Mouse (Mus musculus): ENCODE results near the gene Cwc25.
A peak's percentile ranks its signal among the peaks of the same experiment; 100 is the strongest.

The Cwc25 gene

DNA sequence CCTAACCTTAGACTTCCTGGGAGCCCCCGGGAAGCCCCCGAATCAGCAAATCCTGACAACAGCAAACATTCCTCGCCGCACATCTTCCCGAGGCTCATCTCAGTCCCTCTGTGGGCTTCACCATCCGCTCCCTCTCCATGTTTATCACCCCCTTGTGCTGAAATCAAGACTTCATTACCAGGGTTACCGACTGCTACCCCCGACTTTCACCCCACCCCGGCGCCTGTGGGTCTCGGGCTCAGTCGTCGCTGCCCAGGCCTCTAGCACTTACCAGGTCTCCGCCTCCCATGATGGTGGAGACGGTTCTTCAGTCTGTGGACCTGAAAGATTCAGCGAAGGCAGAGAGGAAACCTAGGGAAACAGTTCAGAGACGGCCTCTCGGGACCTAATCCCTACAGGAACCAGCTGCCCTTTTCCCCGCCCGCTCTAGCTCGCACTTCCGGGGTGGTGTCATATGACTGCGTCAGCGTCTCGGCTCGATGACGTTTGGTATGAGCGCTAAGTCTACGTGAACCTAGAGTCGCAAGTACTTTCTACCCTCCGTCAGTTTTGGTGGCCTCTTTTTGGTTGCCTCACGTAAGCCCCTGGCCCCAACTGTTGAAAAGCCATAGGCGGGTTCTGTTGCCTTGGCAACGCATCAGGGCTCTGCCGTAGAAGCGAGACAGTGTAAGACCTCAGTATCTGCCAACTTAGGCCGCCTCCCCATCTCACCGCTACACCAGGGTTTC, at the start of gene Cwc25:
Cwc25 (minus strand) TSS at position 403 of the 728 bp plus-strand sequence.
- peak; percentile 89 to 90 for DNase-seq (ENCODE audit: low spot score in 2 of 2)

DNA sequence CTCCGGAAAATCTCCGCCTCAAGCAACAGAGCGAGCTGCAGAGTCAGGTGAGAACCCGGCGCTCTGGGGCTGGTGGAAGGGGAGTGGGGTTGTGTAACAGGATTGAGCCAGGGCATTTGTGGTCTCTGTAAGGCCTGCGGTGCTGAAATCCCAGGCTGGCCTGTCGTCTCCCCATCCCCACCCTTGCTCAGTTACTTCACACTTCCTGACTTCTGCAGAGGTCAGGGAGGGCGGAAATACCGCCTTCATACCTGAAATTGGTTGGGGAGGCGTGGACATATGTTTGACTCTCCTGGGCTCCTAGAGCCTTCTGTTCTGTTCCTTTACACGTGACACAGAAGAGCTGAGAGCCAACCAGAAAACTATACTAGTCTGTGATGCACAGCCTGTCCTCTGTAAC, 49.4 kb upstream of the Cwc25 start:
- no peak for DNase-seq (ENCODE audit: low spot score in 2 of 2)

DNA sequence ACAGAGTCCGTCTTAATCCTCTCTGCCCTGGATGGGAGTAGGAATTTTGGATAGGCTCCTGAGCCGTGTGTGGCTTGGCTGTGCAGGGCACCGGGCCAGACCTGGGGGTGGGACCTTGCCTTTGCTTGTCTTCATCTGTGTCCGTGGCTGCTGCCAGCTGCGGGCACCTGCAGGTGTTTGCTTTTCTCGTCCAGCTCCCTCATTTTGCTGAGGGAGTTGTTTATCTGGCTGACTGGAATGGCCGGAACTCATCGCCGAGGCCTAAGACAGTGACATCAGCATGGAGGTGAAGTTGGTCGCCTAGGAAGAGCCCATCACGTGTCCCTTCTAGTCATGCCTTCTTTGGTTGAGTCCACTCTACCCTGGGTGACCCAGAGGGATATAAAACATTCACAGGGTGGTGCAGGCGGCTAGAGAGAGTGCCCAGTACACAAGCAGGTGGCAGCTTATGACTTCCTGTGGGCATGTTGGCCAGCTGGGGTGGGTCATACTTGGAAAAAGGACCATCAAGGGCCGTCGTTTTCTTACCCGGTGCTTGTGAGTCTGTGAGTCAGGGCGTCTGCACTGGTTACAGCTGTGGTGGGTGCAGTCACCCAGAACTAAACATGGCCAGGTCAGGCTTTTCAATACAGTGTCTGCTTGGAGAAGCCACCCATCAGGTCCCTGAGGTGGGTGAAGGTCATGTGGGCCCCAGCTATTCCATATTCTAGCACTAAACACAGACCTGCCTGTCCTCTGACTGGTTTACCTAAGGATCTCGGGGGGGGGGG, 47.6 kb upstream of the Cwc25 start:
- no peak for DNase-seq (ENCODE audit: low spot score in 2 of 2)

DNA sequence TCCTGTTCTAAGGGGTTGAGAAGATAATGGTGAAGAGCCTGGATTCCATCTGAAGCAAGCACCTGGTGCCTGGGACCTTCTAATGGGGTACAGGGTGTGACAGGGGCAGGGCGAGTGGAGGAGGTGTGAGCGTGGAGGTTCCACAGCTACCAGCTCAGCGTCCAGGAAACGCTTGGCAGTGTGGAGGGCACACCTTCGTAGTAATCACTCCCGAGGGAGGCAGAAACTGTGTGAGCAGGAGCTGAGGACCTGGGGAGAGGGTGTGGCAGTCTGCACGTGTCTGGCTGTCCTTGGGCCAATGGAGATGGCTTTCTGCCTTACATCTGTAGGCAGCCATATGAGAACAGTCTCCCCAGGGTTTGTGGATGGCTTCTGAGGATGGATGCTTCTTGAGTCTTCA, 46.7 kb upstream of the Cwc25 start:
- DNase-seq (ENCODE audit: low spot score in 2 of 2): no peak

DNA sequence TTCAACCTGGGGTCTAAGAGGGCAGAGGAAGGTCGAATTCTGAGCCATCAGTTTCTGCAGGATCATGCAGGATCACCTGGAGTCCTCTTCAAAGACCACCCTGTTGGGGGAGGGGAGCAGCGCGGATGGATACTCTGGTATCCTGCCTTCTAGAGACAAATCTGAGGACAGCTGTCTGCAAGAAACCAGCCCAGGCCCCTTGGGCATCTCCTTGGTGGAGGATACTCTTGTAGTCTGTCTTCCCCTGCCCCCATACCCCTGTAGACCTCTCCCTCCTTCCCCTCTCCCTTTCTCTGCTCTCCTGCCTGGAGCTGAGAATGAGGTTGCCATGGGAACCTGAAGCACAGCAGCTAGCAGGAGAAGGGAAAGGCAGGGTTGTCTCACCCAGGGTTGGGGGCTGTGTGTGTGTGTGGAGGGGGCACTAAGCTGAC, 46.1 kb upstream of the Cwc25 start:
- no peak for DNase-seq (ENCODE audit: low spot score in 2 of 2)

DNA sequence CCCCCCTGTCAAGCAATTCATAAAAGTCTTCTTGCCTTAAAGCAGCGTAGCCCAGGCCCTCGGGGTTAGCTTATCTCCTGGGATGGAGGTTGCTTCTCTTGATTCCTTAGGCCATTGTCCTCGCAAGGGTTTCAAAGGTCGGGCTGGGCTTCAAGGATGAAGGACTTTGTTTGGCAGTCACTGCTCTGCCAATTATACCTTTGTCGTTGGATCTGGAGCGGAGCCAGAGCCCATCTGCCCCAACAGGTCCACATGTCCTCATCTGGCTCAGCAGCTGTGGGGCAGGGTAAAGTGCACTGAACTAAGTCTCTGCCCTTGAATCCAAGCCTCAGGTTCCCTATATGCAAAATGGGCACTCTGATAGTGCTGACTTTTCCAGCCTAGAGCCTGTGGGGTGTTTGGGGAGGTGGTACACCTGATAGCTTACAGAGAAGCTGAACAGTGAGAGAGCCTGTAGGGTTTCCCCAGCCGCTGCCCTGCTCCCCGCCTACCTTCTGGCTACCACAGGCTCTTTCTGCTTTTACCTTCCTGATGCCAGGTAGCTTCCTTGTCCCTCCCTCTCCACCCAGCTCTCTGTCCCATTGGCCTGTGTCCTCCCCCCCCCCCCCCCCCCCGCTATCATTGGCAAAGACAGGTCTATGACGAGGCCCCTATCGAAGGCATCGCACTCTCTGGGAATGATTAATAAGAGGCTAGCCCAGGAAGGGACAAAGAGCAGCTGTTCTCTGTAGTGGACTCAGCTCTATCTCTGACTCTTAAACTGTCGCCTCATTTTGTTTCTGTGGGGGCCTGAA, 45.4 kb upstream of the Cwc25 start:
- no peak for DNase-seq (ENCODE audit: low spot score in 2 of 2)

DNA sequence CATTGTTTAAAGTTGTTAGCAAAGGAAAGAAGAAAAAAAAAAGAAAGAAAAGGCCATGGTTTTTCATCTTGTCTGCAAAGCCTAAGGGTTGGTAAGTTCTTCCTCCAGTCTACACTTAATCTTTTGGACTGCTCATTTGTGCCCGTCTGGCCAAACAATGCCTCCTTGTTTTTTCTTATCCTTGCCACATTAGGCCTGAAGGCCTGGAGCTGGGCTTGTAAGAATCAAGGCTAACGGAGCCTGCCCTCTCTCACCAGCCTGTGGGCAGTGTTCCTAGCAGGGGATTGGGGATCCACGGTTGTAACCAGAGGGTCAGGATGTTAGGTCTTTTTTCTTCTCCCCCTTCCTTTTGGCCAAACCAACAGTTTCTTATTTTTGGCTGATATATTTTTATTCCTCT, 44.6 kb upstream of the Cwc25 start:
- no peak for DNase-seq (ENCODE audit: low spot score in 2 of 2)

DNA sequence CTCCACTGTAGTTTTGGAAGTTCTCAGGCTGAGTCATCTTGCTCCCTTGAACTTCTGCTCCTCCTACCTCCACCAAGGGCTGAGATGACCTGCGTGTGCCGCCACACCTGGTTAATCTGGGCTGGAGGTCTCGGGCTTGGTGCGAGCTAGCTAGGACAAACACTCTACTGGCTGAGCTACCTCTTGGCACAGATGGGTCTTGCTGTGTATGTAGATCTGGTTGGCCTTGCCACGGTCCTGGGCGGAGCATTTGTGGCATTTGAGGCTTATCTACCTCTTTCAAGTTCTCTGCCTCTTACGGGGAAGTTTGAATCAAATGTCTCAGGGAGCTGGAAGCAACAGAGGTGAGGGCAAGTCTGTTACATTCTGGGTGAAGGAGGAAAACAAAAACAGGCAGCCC, 44.0 kb upstream of the Cwc25 start:
- no peak for DNase-seq (ENCODE audit: low spot score in 2 of 2)

DNA sequence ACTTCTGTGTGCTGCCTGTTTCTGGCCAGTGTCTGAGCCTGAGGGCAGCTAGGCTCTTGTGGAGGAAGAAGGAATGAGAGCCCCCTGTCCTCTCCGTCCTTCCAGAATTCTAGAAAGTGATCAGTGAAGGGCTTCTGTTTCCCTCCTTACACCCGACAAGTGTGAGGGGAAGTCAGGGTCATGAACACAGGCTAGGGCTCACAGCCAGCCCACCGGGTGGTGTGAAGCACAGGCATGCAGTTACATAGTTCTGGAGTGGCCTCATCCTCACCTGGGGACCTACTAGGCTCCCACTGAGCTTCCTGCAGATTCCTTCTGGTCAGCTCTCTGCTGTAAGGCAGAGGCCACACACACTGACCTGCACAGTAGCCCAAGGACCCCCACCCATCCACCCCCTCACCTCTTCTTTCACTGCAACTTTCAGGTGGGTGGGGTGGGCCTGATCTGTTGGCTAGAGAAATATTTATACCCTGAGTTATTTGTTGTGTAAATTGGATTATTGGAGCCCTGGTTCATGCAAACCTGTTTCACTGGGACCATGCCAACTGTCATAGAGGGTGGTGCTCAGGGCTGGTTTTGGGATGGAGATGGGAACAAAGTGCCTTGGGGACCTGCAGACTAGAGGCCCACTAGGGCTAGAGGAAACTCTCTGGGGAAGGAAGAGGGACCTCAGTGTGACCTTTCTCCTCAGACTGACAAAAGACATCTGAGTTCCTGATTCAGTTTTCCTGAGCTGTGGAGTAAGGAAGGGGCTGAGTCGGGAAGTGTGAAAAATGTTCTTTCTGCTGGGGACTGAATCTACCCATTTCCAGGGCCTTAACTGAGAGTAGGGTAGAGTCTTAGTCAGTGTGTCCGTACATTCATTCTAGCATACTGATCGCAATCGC, 43.1 kb upstream of the Cwc25 start:
- no peak for DNase-seq (ENCODE audit: low spot score in 2 of 2)

DNA sequence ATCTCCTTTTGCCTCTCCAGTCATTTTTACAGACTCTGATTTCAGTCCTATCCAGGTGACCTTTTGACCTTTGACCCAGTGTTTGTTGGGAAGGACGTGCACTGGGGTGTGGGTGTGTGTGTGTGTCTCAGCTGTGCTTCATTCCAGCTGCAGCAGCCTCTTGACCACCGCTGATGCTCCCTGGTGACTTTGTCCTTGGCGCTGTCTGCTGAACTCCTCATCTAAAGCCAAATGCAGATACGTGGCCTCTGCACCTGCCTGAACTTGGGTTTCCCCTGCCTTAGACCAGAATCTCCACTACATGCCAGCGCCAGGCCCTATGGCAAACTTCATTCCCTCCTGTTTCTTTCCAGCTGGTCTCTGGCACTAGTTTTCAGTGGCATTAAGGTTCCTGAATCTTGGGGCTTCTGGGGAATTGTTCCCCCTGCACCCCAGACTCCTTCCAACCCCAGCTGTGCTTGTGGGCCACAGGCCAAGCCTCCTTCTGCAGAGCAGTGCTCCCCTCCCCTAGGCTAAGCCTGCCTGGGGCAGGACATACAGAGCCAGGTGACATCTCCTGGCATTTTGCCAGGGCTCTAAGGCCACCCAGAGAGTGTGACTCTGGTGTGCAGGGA, 42.4 kb upstream of the Cwc25 start:
- DNase-seq (ENCODE audit: low spot score in 2 of 2): no peak

DNA sequence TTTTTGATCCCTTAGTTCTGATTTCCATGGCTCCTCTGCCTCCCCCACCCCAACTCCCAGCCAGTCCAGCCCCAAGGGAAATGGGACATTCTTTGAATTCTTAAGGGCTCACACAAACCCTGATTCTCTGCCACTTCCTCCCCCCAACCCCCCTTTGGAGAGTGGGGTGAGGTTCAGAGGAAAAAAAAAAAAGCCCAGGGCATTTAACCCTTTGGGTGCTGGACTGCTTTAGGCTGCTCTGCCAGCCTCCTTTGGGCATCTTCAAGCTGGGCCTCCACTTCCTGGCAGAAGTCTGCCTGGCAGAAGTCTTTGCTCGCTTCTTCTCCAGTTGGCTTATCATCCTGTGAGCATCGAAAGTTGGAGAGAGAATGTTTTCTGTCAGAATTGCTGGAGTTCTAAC, 41.7 kb upstream of the Cwc25 start:
- DNase-seq (ENCODE audit: low spot score in 2 of 2): peak; percentile 50 to 66

DNA sequence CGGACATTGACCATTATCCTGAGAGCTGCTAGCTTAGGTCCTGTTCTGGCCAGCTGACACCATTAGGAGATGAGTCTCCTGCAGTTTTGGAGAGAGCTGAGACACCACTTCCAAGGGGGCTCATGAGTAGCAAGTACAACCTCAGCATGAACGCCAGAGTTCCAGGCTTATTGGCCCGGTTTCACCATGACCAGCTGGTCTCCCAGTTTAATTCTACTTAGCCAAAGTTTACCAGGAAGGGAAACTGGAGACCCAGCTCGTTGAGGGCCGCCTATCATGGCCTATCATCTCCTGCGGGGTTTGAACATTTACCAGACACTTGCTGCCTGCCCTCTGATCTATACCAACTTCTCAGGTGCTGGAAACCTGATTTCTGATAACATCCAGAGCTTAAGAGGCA, 41.3 kb upstream of the Cwc25 start:
- DNase-seq (ENCODE audit: low spot score in 2 of 2): no peak

DNA sequence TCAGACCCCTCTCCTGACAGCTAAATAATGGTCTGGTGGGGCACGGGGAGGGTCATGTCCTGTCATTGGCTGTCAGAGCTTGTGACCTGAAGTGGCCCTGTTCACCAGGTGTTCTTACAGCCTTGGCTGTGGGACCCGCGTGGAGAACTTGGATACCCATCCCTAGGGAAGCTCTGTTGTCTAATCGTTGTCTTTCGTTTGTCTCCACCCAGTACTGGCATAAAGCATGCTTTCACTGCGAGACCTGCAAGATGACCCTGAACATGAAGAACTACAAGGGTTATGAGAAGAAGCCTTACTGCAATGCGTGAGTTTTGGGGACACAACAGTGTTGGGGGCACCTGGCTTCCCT, 40.2 kb upstream of the Cwc25 start:
- no peak for DNase-seq (ENCODE audit: low spot score in 2 of 2)

DNA sequence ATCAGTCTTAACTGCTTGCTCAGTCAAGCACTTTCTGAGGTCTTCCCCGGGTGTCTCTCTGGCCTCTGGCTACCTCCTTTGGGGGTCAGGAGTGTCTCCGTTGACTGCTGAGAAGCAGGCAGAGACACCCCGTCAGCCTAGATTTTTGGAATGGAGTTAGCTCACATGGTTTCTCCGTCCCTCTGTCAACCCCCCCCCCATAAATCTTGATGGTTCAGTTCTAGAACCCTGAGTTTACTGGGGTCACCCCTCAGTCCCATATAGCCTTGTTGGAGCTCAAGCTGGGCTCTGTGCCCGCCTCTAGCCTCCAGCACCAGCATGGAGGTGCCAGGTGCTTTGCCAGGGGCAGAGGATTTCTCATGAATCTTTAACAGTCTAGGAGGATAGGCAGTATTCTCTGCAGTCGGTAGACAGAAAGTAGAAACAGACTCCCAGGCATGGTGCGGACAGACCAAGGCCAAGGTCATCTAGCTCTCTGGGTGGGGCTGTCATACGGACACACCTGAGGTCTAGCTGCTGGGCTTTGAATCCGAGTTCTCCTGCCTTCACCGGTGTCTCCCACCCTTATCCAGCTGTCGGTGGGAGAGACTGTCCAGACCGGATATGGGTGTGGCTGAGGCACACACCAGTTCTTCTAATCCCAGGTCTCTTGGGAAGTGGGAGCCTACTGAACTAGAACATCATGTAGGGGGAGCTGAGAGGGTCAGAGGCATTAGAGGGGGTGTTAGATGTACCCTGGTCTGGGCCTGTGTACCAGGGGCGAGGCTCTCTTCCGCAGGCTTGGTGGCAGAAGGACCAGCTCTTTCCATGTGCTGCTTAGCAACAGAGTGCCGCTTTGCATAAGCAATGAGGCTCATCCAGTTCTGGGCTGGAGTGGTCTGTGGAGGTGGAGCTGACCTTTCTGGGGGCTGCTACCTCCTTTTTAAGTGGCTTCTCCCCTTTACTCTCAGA, 39.6 kb upstream of the Cwc25 start:
- DNase-seq (ENCODE audit: low spot score in 2 of 2): no peak

DNA sequence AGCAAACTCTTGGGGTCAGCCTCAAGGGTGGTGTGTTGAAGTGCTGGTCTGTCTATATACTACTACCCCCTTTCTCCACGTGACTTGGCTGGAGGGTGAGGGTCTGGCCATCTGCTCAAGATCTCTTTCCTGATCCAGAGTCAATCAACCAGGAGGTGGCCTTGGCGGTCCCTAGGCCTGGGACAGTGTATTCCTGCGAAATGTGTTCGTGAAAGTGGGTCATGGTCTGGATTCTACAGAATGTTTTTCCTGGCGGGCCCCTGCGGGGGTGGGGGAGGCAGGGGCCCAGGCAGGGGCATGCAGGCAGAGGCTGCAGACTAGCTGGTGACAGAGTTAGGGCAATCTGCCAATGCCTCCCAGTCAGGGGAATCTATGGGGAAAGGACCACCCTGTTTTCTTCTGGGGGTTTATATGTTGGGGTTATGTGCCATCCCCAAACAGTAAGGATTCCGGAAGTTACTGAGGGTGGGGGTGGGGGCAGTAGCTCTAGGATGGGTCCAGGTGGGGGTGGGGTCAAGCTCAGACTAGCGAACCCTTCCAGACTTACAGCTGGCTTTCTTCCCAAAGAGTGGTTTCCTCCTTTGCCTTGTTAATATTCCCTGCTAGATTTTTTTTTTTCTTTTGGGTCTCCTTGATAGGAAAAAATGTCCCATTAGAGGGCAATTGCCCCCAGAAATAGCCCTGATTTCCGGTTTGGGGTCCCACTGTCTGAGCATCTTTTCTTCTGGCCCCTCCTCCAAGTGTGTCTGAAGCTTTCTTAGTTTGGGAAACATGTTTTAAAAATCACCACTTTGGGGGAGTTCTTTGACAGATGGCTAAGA, 38.7 kb upstream of the Cwc25 start:
- no peak for DNase-seq (ENCODE audit: low spot score in 2 of 2)

DNA sequence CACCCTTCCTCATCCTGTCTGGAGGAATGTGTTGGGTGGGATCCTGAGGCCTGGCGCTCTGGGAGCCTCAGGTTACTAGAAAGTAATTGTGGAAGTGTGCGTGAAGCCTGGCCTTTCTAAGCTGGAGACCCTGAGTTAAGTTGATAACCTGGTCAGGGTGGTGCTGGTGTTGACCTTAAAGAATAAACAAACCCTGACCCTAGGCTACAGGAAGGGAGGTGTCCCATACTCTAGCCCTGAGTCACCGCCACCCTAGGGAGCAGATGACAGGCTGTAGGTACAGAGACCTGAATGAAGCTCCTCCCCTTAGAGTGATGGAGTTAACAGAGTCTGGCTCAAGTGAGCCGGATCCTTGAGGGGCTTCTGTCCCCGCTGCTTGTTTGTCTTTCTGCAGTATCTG, 37.5 kb upstream of the Cwc25 start:
- no peak for DNase-seq (ENCODE audit: low spot score in 2 of 2)

DNA sequence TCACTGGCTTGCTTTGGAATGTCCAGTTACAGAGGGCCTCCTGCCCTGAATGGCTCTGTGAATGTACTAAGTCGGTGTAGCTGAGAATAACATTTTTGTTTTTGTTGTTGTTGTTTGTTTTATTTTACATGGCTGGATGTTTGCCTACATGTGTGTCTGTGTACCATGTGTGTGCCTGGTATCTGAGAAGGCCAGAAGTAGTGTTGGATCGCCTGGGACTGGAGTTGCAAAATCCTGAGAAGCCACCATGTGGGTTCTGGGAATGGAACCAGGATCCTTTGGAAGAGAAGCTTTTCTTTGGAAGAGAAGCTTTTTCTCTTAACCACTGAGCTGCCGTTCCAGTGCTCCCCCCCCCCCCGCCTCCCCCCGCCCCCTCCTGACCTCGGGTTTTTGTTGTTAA, 36.1 kb upstream of the Cwc25 start:
- no peak for DNase-seq (ENCODE audit: low spot score in 2 of 2)

DNA sequence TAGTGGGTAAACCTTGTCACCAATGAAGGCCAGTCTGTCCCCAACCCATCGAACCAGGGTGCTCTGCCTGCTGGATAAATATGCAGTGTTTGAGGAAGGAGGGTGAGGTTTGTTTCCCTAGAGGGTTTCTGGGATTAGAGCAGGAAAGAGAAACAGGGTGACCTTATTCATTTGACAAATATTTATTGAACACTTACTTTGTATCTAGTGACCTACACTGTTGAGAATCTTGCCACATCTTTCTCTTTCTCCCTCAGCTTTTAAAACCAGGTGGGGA, 35.8 kb upstream of the Cwc25 start:
- no peak for DNase-seq (ENCODE audit: low spot score in 2 of 2)

DNA sequence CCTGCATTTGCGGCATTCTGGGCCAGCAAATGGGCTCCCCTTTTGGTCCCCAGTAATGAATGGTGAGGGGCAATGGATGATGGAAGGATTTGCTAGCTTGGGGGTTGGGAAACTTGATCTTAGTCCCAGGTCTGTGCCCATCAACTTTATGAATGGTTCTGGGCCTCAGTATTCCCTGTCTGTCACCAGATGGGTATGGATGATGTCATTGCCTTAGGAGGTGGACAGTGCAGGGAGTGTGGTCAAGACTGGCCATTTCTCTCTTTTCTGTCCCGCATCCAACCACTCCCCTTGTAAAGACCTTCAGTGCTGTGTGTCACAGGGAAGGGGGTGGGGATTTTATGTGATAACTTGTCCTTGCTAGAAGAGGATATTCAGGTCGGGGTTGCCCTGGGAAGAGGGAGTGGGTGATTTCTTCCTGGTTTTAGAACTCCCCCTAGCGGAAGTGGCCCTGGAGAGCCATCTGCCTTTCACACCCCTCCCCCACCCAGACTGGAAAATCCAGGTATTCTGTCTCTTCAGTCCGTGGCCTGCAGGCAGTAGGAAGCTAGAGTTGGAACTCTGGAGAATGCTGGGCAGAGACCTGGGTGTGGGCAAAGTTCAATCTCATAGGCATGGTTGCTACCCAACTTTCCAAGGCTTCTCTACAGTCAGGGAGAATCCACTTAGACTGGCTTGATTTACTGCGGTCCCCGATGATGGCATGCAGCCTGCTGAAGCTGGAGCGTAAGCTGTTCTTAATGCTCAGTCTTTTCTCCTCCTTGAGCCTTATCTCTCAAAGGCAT, 35.2 kb upstream of the Cwc25 start:
- no peak for DNase-seq (ENCODE audit: low spot score in 2 of 2)
